Mouse (Mus musculus) heart, embryonic 15.5 days (tissue): ENCODE data around the gene Nebl. TPM values are rescaled to one million over a fixed set of nuclear protein-coding genes. Genes with fewer than 3 reads are reported as not detected.

Experiments
- ATAC-seq: fragments of 200-750 bp; cut with Nextera tagmentation; replicated peaks from 2 replicates; pipeline ENCODE4 v1.8.0; 2017; ENCODE audit warnings: low read depth, moderate TSS enrichment; ENCODE audit not compliant: insufficient number of reproducible peaks, insufficient read depth, low FRiP score
- H3K27ac ChIP-seq: fragments of 300-500 bp; sonication (generic); 2 replicates; pipeline ENCODE4 v1.5.1; 2015; ENCODE audit warnings: mild to moderate bottlenecking, inconsistent platforms
- H3K27me3 ChIP-seq: fragments of 300-500 bp; sonication (generic); 2 replicates; pipeline ENCODE4 v1.6.1; 2015; ENCODE audit warnings: inconsistent platforms
- H3K36me3 ChIP-seq: fragments of 300-500 bp; sonication (generic); 2 replicates; pipeline ENCODE4 v1.6.1; 2015; ENCODE audit warnings: mild to moderate bottlenecking, inconsistent platforms
- H3K4me1 ChIP-seq: fragments of 300-500 bp; sonication (generic); replicated peaks from 2 replicates; pipeline ENCODE4 v1.6.1; 2015; ENCODE audit warnings: inconsistent platforms
- H3K4me2 ChIP-seq: fragments of 300-500 bp; sonication (generic); 2 replicates; pipeline ENCODE4 v1.6.1; 2015; ENCODE audit warnings: inconsistent platforms, mild to moderate bottlenecking, moderate library complexity
- H3K4me3 ChIP-seq: fragments of 300-500 bp; sonication (generic); 2 replicates; pipeline ENCODE4 v1.5.1; 2015; ENCODE audit warnings: mild to moderate bottlenecking, inconsistent platforms
- H3K9ac ChIP-seq: fragments of 300-500 bp; sonication (generic); 2 replicates; pipeline ENCODE4 v1.6.1; 2015; ENCODE audit warnings: mild to moderate bottlenecking, inconsistent platforms
- H3K9me3 ChIP-seq: fragments of 300-500 bp; sonication (generic); replicated peaks from 2 replicates; pipeline ENCODE4 v1.6.1; 2016; ENCODE audit warnings: inconsistent platforms
- WGBS: fragments of 180-500 bp; shearing (Covaris S2); methylation state at CpG from one replicate; pipeline ENCODE4 v1.1.7; 2015; ENCODE audit warnings: mixed read lengths; 5-methylcytosine and 5-hydroxymethylcytosine counted together
- polyA plus RNA-seq: library from polyadenylated mRNA; unstranded; fragments of >200 nt; fragmentation: Nextera tagmentation; extraction: Ambion mirVana; gene quantifications from 2 replicates; pipeline ENCODE4 v1.2.1, GENCODE M21; 2015

The Nebl gene
- polyA plus RNA-seq, 1 experiment from 2014 or later: 237 TPM

- whole genome bisulfite sequencing: 79% methylated on average over 4 of the region's 4 CpGs
- no peak for ATAC-seq
- peaks cover 14% of the 10 kb centered on the region; the same call in 1 of the 2 replicates for H3K36me3 ChIP-seq
These were observed 302.2 kb downstream of the Nebl start for GRCm38 (mm10) chr2:17429028-17429427.

GRCm38 (mm10) chr2:17428156-17428555 is 303.1 kb downstream of the Nebl start:
- H3K4me1 ChIP-seq: no peaks in the 10 kb centered on the region
- no peak overlapping the region for H3K4me2 ChIP-seq
- H3K36me3 ChIP-seq: peaks cover 17% of the 10 kb centered on the region; the same call in 1 of the 2 replicates
- no peak overlapping the region for H3K4me3 ChIP-seq
- no peaks in the 10 kb centered on the region for H3K27me3 ChIP-seq
- no peak overlapping the region for H3K9ac ChIP-seq
- no peaks in the 10 kb centered on the region for H3K9me3 ChIP-seq
- no peak overlapping the region for H3K27ac ChIP-seq
- WGBS: 83% methylated on average over 4 of the region's 4 CpGs
- ATAC-seq: no peak

More at GRCm38 (mm10) chr2:17429028-17429427, 302.2 kb downstream of the Nebl start:
- Histone ChIP-seq H3K4me2 (no peak overlapping the region), H3K27ac (no peak overlapping the region), H3K27me3 (no peaks in the 10 kb centered on the region), H3K9me3 (no peaks in the 10 kb centered on the region), H3K4me1 (no peaks in the 10 kb centered on the region), H3K4me3 (no peak overlapping the region), H3K9ac (no peak overlapping the region)

DNA sequence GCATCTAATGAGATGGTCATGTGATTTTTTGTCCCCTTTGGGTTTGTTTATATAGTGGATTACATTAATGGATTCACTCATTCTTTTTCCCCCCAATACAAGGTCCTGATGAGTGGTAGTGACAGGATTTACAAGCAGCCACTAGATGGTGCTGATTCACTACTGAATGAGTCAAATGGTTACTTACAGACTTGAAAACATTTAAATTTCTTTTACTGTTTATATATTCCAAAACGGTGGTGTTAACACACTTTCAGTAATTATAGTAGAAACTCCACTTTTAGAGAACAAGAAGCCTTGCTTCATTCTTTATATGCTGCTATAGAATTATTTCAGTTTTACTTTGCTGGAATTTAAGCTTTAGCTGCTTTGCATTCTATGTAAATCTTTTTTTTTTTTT is 308.3 kb downstream of the Nebl start:
- no peak for ATAC-seq
- Histone ChIP-seq H3K9me3 (no peaks in the 10 kb centered on the region), H3K36me3 (peaks cover 10% of the 10 kb centered on the region; the same call in 1 of the 2 replicates), H3K4me1 (no peaks in the 10 kb centered on the region), H3K4me3 (no peak overlapping the region), H3K27ac (no peak overlapping the region), H3K27me3 (no peaks in the 10 kb centered on the region), H3K9ac (no peak overlapping the region), H3K4me2 (no peak overlapping the region)
- 14% methylated on average over 1 of the region's 1 CpGs for WGBS

DNA sequence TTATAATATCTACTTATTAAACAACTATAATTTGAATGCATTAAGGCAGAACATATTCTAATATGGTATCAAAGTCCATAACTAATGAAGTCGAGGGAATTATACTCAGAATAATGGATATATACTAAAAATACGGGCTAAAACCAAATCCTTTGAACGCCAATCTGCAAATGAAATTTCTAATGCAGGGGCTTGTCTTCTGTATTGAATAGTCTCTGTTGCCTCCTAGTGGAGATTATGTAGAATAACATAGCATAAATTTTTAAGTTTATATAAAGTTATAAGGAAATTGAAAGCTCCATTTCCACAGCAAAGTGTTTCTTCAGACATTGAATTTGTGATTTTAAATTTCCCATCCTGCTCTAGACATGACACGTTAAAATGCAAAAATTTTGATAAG is 315.9 kb downstream of the Nebl start:
- Histone ChIP-seq H3K4me1 (no peaks in the 10 kb centered on the region), H3K4me3 (no peak overlapping the region), H3K36me3 (peaks cover 12% of the 10 kb centered on the region; the same call in 1 of the 2 replicates)

DNA sequence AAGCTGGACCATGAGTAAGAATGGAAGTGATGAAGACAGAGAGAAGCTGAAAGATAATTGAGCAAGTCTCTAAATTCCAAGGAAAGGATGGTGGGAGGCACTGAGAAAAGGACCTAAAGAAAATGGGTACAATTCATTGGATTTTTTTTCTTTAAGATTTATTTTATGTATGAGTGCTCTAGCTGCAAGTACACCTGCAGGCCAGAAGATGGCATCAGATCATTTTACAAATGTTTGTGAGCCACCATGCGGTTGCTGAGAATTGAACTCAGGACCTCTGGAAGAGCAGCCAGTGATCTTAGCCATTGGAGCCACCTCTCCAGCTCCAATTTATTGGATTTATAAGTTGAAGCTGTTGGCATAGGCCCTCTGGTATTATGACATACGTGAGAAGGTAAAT is 316.9 kb downstream of the Nebl start:
- H3K4me2 ChIP-seq: no peak overlapping the region
- no peaks in the 10 kb centered on the region for H3K9me3 ChIP-seq
- no peak overlapping the region for H3K27ac ChIP-seq
- ATAC-seq: no peak
- H3K27me3 ChIP-seq: no peaks in the 10 kb centered on the region
- no peak overlapping the region for H3K9ac ChIP-seq
- H3K4me3 ChIP-seq: no peak overlapping the region
- no peaks in the 10 kb centered on the region for H3K4me1 ChIP-seq
- peaks cover 16% of the 10 kb centered on the region for H3K36me3 ChIP-seq
- 93% methylated on average over 2 of the region's 2 CpGs for WGBS

More for the DNA sequence above, 315.9 kb downstream of the Nebl start:
- 37% methylated on average over 4 of the region's 4 CpGs for WGBS
- no peak overlapping the region for H3K9ac ChIP-seq
- no peaks in the 10 kb centered on the region for H3K9me3 ChIP-seq
- no peaks in the 10 kb centered on the region for H3K27me3 ChIP-seq
- no peak overlapping the region for H3K4me2 ChIP-seq
- no peak for ATAC-seq
- no peak overlapping the region for H3K27ac ChIP-seq

DNA sequence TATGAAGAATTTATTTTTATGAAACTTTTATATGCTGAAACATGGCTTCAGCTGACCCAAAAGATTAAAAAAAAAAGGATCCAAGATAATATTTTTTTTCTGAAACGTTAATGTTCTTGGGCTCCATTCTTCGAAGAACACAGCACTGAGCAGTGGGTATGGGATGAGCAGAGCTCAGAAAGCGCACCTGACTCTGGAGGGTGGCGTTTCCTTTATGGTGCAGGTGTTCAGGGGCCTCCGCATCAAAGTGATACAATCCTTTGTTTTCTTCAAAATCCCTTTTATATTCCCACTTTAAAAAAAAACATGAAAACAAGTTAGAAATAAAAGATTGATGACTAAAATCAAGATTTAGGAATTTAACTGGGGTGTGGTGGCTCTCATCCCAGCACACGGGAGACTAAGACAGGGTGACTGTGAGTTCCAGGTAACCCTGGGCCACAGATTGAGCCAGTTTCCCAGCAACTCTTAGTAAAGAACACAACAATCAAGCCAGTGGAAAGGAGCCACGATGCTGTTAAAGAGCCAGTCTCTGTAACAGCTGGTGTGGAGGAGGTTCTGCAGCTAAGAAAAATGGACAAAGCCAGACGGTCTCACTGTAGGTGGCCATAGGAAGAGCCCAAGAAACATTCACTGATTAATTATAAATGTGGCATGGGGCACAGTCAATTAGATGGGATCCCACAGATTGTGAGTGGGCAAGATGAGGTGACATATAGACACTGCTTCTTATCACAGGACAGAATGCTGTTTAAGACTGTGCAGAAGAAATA is 317.6 kb downstream of the Nebl start:
- Histone ChIP-seq H3K9me3 (no peaks in the 10 kb centered on the region), H3K4me1 (no peaks in the 10 kb centered on the region), H3K4me3 (no peak overlapping the region), H3K4me2 (no peak overlapping the region), H3K27me3 (no peaks in the 10 kb centered on the region), H3K9ac (no peak overlapping the region), H3K27ac (no peak overlapping the region), H3K36me3 (peaks cover 22% of the 10 kb centered on the region)
- WGBS: 72% methylated on average over 8 of the region's 8 CpGs
- no peak for ATAC-seq

DNA sequence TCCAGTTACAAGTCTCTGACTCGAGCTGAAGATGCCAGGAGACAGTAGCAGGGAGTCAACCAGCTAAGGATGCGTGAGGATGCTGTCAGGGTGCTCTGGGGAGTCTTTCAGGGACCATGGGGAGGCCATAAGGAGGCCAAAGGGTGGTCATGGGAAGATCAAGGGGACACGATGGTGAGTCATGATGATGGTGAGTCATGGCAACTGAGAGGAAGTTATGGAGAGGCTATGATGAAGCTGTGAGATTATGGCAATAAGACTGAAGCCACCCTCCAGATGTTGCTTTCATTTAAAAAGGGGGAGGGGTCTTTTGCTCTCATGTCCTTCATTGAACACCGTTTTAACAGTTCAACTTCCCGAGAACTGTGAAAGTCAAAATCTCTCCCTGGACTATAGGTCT is 322.0 kb downstream of the Nebl start:
- 81% methylated on average over 5 of the region's 5 CpGs for WGBS
- Histone ChIP-seq H3K9me3 (no peaks in the 10 kb centered on the region), H3K4me2 (no peak overlapping the region), H3K27ac (no peak overlapping the region), H3K27me3 (no peaks in the 10 kb centered on the region), H3K9ac (no peak overlapping the region), H3K36me3 (peaks cover 20% of the 10 kb centered on the region), H3K4me1 (no peaks in the 10 kb centered on the region), H3K4me3 (no peak overlapping the region)
- ATAC-seq: no peak

DNA sequence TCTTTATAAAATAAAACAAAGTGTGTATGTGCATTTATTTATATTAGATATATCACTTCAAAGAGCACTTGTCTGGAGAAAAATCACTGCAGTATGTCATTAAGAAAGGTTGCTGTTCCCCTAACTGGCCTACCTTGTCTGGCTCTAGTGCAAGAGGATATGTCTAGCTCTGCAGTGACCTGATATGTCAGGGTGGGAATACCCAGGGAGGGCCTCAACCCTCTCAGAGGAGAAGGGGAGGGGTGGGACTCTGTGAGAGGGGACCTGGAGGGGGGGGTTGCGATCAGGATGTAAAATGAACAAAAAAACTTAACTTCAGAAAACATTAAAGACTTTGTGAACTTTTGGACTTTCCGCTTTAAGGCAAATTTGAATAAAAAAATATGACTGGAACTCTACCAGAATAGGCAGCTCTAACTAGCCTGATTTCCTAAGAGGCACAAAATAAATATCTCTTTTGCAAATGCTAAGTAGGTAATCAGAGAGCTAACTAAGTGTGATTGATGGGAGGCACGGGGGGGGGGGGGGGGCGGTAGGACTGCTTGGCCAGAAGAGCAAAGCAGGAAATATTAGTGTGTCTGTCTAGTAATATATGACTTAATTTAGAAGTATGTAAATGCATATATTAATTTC is 325.2 kb downstream of the Nebl start:
- Histone ChIP-seq H3K36me3 (peaks cover 22% of the 10 kb centered on the region), H3K27ac (no peak overlapping the region), H3K4me1 (no peaks in the 10 kb centered on the region), H3K4me3 (no peak overlapping the region), H3K9ac (no peak overlapping the region), H3K9me3 (no peaks in the 10 kb centered on the region), H3K4me2 (no peak overlapping the region), H3K27me3 (no peaks in the 10 kb centered on the region)
- no peak for ATAC-seq
- 67% methylated on average over 4 of the region's 4 CpGs for WGBS

DNA sequence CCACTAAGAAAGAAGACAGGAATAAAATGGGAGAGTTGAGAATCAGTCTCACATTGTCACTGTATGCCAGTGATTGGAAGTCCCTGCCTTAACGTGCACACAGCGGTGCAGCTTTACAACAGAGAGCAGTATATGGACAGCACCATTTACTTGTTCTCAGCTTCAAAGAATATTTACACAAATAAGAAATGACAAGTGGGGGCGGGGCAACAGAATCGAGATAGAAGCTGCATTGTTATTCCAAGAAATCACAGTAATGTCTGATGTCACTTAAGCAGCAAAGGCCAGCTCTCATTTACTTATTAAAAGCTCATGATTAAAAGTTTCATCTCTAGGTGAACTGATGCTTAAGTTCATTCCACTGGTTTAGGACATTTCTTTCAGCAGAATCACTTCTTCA is 328.8 kb downstream of the Nebl start:
- Histone ChIP-seq H3K27me3 (no peaks in the 10 kb centered on the region), H3K4me2 (no peak overlapping the region), H3K36me3 (peaks cover 18% of the 10 kb centered on the region), H3K9ac (no peak overlapping the region), H3K9me3 (no peaks in the 10 kb centered on the region), H3K4me3 (no peak overlapping the region), H3K27ac (no peak overlapping the region), H3K4me1 (no peaks in the 10 kb centered on the region)
- 67% methylated on average over 4 of the region's 4 CpGs for WGBS
- ATAC-seq: no peak

DNA sequence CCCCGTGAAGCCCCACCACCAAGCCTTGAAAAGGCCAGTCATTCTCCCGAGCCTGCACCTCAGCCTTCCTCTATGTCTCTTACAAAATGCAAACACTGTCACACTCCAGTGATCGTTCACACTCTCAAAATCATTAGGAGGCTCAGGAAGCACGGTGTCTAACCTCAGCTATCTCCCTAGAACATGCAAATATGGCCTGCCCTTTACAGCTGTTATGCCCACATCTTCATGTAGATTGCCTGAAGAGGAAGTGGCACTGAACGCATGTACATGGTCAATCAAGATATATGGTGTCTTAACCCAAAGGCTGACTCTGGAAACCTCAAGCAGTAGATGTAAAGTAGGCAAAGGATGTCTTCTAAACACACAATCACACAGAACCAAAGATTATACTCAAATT is 335.0 kb downstream of the Nebl start:
- H3K9me3 ChIP-seq: no peaks in the 10 kb centered on the region
- no peak overlapping the region for H3K4me3 ChIP-seq
- H3K36me3 ChIP-seq: peaks cover 25% of the 10 kb centered on the region
- WGBS: 82% methylated on average over 5 of the region's 5 CpGs
- H3K4me2 ChIP-seq: no peak overlapping the region
- no peak for ATAC-seq
- H3K4me1 ChIP-seq: no peaks in the 10 kb centered on the region
- H3K27ac ChIP-seq: no peak overlapping the region
- H3K27me3 ChIP-seq: no peaks in the 10 kb centered on the region
- no peak overlapping the region for H3K9ac ChIP-seq

DNA sequence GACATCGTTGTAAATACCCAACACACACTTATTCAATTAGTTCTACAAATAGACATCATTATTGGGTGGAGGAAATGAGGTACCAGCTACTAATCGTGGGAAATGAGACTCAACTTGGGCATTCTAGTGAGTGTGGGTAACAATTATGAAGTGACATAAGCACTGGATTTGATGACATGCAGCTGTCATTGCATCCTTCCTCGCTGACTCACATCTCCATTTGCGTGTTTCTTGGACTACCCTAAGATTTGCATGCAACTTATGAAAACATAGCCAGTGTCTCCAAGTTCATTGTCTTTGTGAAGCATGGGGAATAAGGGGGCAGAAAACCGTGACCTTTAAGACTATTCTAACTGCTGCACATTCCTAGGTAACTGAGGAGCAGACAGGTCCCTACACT is 339.9 kb downstream of the Nebl start:
- H3K27ac ChIP-seq: no peak overlapping the region
- no peak for ATAC-seq
- H3K4me1 ChIP-seq: no peaks in the 10 kb centered on the region
- H3K36me3 ChIP-seq: peaks cover 39% of the 10 kb centered on the region
- H3K9ac ChIP-seq: no peak overlapping the region
- 84% methylated on average over 5 of the region's 5 CpGs for WGBS
- no peak overlapping the region for H3K4me2 ChIP-seq
- H3K27me3 ChIP-seq: no peaks in the 10 kb centered on the region
- no peaks in the 10 kb centered on the region for H3K9me3 ChIP-seq
- no peak overlapping the region for H3K4me3 ChIP-seq
